Comparison of ENCODE assay signal across 8 mouse cellular contexts in the genomic region with DNA sequence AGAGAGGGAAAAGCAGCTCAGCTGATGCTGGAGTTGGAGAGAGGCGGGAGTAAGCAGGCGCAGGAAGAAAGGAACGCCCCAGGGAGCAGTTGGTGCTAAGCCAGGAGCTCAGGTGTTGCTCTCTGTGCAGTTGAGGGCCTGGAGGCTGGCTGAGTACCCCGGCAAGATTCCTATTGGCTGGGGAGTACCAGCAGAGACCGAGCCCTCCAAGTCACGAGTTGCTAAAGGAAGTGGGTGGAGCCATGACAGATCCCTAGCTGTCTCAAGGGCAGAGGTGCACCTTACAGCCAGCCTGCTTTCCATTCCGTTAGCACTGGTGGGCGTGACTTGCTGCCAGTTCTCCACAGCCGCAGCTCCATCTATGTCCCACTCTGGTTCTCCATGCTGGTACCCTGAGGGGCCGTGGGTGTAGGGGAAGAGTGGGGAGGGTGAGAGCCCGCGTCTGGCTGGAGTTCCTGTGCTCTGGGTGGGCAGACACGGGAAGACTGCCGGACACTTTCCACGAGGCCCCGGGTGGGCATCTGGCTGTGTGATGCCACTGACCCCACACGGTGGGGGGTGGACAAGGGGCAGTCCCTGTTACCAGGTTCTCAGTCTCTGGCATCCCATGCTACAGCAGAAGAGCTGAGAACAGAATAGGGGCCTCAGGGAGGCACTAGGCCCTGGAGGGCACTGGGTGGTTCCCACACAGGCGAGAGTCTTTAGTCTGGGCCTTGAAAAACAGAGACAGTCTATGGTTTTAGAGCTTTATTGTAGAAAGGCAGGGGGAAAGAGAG. TPM values are rescaled to one million over a fixed set of nuclear protein-coding genes. Genes with fewer than 3 reads are reported as not detected.
DNase-seq lines count a peak whose midpoint lies in the region; ATAC-seq lines count a peak whose summit lies in the region.

No protein-coding gene starts in this region.

- peak overlapping the region; percentile 87 for H3K27ac ChIP-seq in heart, embryonic 10.5 days
- H3K27ac ChIP-seq in embryonic facial prominence, embryonic 10.5 days (replicated peaks), result peak overlapping the region; percentile 83
- H3K27ac ChIP-seq in hindbrain, embryonic 13.5 days, result peak overlapping the region; percentile 66
- H3K27ac ChIP-seq in midbrain, embryonic 16.5 days (ENCODE audit: low read length), result peak overlapping the region; percentile 9

- peak; percentile 79 for ATAC-seq in hindbrain, embryonic 13.5 days (ENCODE audit: low FRiP score)
- ATAC-seq in midbrain, embryonic 16.5 days, result peak; percentile 85

- H3K4me3 ChIP-seq in heart, embryonic 10.5 days, result peak overlapping the region; percentile 42
- H3K4me3 ChIP-seq in embryonic facial prominence, embryonic 10.5 days, result peak overlapping the region; percentile 50
- H3K4me3 ChIP-seq in hindbrain, embryonic 13.5 days, result peak overlapping the region; percentile 3; the same call in 1 of the 2 replicates
- 0 out of 2 replicates have a peak overlapping the region, but pooled peaks have one; percentile 8 for H3K4me3 ChIP-seq in midbrain, embryonic 16.5 days (ENCODE audit: low read depth, low read length)

- 9% methylated on average over 18 of the region's 18 CpGs for WGBS in heart, embryonic 10.5 days
- WGBS in embryonic facial prominence, embryonic 10.5 days, result 9% methylated on average over 18 of the region's 18 CpGs
- WGBS in hindbrain, embryonic 13.5 days, result 4% methylated on average over 18 of the region's 18 CpGs
- 5% methylated on average over 18 of the region's 18 CpGs for WGBS in midbrain, embryonic 16.5 days

- intact Hi-C loops in heart, postnatal 36 days (cut with DNase I), result loop anchor here (10.0 kb wide), 1 partner anchor 171 kb away; no protein-coding TSS in a partner anchor

- peak; percentile 95 for DNase-seq in heart, embryonic 10.5 days (ENCODE audit: low spot score)
- no peak for DNase-seq in heart, postnatal 36 days
- peak; percentile 76 for DNase-seq in embryonic facial prominence, embryonic 10.5 days (ENCODE audit: low spot score)
- peak; percentile 82 for DNase-seq in liver
- DNase-seq in thymus, postnatal 14 days, result peak; percentile 78
- DNase-seq in urinary bladder, adult 2 months (ENCODE audit: low spot score), result no peak

- H3K36me3 ChIP-seq in heart, embryonic 10.5 days, result no peaks in the 10 kb centered on the region
- no peaks in the 10 kb centered on the region for H3K36me3 ChIP-seq in embryonic facial prominence, embryonic 10.5 days (replicated peaks)
- no peaks in the 10 kb centered on the region for H3K36me3 ChIP-seq in hindbrain, embryonic 13.5 days
- no peaks in the 10 kb centered on the region for H3K36me3 ChIP-seq in midbrain, embryonic 16.5 days (ENCODE audit: control insufficient read depth, insufficient read depth, low read length)

- peak overlapping the region; percentile 46 for H3K9ac ChIP-seq in hindbrain, embryonic 13.5 days
- peak overlapping the region; percentile 22; the same call in 1 of the 2 replicates for H3K9ac ChIP-seq in midbrain, embryonic 16.5 days (ENCODE audit: low read depth, low read length)

- 0 out of 2 replicates have a peak, but pooled peaks cover 12% of the 10 kb centered on the region for H3K27me3 ChIP-seq in heart, embryonic 10.5 days (ENCODE audit: insufficient read depth, poor library complexity, severe bottlenecking)
- H3K27me3 ChIP-seq in embryonic facial prominence, embryonic 10.5 days (replicated peaks; ENCODE audit: low read depth, poor library complexity, severe bottlenecking), result peaks cover 18% of the 10 kb centered on the region
- H3K27me3 ChIP-seq in hindbrain, embryonic 13.5 days, result 0 out of 2 replicates have a peak, but pooled peaks cover 4% of the 10 kb centered on the region
- no peaks in the 10 kb centered on the region for H3K27me3 ChIP-seq in midbrain, embryonic 16.5 days (ENCODE audit: control insufficient read depth, insufficient read depth, low read depth, low read length)

- H3K4me1 ChIP-seq in heart, embryonic 10.5 days, result peaks cover 41% of the 10 kb centered on the region
- peaks cover 36% of the 10 kb centered on the region for H3K4me1 ChIP-seq in embryonic facial prominence, embryonic 10.5 days
- H3K4me1 ChIP-seq in hindbrain, embryonic 13.5 days (replicated peaks), result peaks cover 33% of the 10 kb centered on the region
- H3K4me1 ChIP-seq in midbrain, embryonic 16.5 days (ENCODE audit: control insufficient read depth, insufficient read depth, low read length), result peaks cover 14% of the 10 kb centered on the region; the same call in 1 of the 2 replicates

- peak overlapping the region; percentile 46 for H3K4me2 ChIP-seq in hindbrain, embryonic 13.5 days
- H3K4me2 ChIP-seq in midbrain, embryonic 16.5 days (ENCODE audit: low read length), result peak overlapping the region; percentile 50

- H3K9me3 ChIP-seq in heart, embryonic 10.5 days, result no peaks in the 10 kb centered on the region
- H3K9me3 ChIP-seq in embryonic facial prominence, embryonic 10.5 days, result no peaks in the 10 kb centered on the region
- H3K9me3 ChIP-seq in hindbrain, embryonic 13.5 days, result no peaks in the 10 kb centered on the region
- H3K9me3 ChIP-seq in midbrain, embryonic 16.5 days (replicated peaks; ENCODE audit: control insufficient read depth, low read length, poor library complexity, severe bottlenecking), result no peaks in the 10 kb centered on the region

RNA-seq across cellular contexts. Expression of a gene that starts 6.9 kb away (rescaled TPM):
- polyA plus RNA-seq in heart, embryonic 10.5 days (2016; fragmentation: Nextera tagmentation; extraction: Ambion mirVana), result 0.12 and 0.26 TPM in 2 replicates
- under 1 TPM in 1 of 2 experiments, not detected in 1; 0.19 TPM for total RNA-seq in heart, postnatal 36 days (2021)
- polyA plus RNA-seq in embryonic facial prominence, embryonic 10.5 days (2016; fragmentation: Nextera tagmentation; extraction: Ambion mirVana), result 0.10 TPM in 1 of 2 replicates, not detected in the other
- 0.75 and 1.3 TPM in 2 replicates for polyA plus RNA-seq in hindbrain, embryonic 13.5 days (2015; fragmentation: Nextera tagmentation; extraction: Ambion mirVana)
- 1.3 and 2.0 TPM in 2 replicates for polyA plus RNA-seq in midbrain, embryonic 16.5 days (2015; fragmentation: Nextera tagmentation; extraction: Ambion mirVana)
- polyA plus RNA-seq in urinary bladder, adult 2 months (2012; rRNA removed), result 0.22 and 0.23 TPM in 2 replicates

RNA-seq across cellular contexts. Expression of a gene that starts 7.6 kb away (rescaled TPM):
- 0.39 and 0.73 TPM in 2 replicates for polyA plus RNA-seq in heart, embryonic 10.5 days (2016; fragmentation: Nextera tagmentation; extraction: Ambion mirVana)
- total RNA-seq in heart, postnatal 36 days (2021), result 1 to 10 TPM in 1 of 2 experiments, under 1 TPM in 1; 0.73 to 1.4 TPM
- polyA plus RNA-seq in embryonic facial prominence, embryonic 10.5 days (2016; fragmentation: Nextera tagmentation; extraction: Ambion mirVana), result 0.21 and 0.24 TPM in 2 replicates
- polyA plus RNA-seq in hindbrain, embryonic 13.5 days (2015; fragmentation: Nextera tagmentation; extraction: Ambion mirVana), result 1.9 and 2.1 TPM in 2 replicates
- 3.0 and 3.5 TPM in 2 replicates for polyA plus RNA-seq in midbrain, embryonic 16.5 days (2015; fragmentation: Nextera tagmentation; extraction: Ambion mirVana)
- polyA plus RNA-seq in urinary bladder, adult 2 months (2012; rRNA removed), result 4.4 and 5.5 TPM in 2 replicates

RNA-seq across cellular contexts. Expression of a gene that starts 23.2 kb away (rescaled TPM):
- polyA plus RNA-seq in heart, embryonic 10.5 days (2016; fragmentation: Nextera tagmentation; extraction: Ambion mirVana), result 40.8 and 48.4 TPM in 2 replicates
- total RNA-seq in heart, postnatal 36 days (2021), result 10 to 100 TPM; 14.7 to 14.8 TPM
- 49.4 and 52.2 TPM in 2 replicates for polyA plus RNA-seq in embryonic facial prominence, embryonic 10.5 days (2016; fragmentation: Nextera tagmentation; extraction: Ambion mirVana)
- 68.2 and 69.0 TPM in 2 replicates for polyA plus RNA-seq in hindbrain, embryonic 13.5 days (2015; fragmentation: Nextera tagmentation; extraction: Ambion mirVana)
- 60.7 and 62.7 TPM in 2 replicates for polyA plus RNA-seq in midbrain, embryonic 16.5 days (2015; fragmentation: Nextera tagmentation; extraction: Ambion mirVana)
- polyA plus RNA-seq in urinary bladder, adult 2 months (2012; rRNA removed), result 52.6 and 59.0 TPM in 2 replicates

RNA-seq across cellular contexts. Expression of a gene that starts 28.9 kb away (rescaled TPM):
- polyA plus RNA-seq in heart, embryonic 10.5 days (2016; fragmentation: Nextera tagmentation; extraction: Ambion mirVana), result 3.3 and 8.5 TPM in 2 replicates
- 1 to 10 TPM; 1.6 to 1.7 TPM for total RNA-seq in heart, postnatal 36 days (2021)
- polyA plus RNA-seq in embryonic facial prominence, embryonic 10.5 days (2016; fragmentation: Nextera tagmentation; extraction: Ambion mirVana), result 1.5 and 1.6 TPM in 2 replicates
- polyA plus RNA-seq in hindbrain, embryonic 13.5 days (2015; fragmentation: Nextera tagmentation; extraction: Ambion mirVana), result 20.2 and 21.0 TPM in 2 replicates
- 43.7 and 49.5 TPM in 2 replicates for polyA plus RNA-seq in midbrain, embryonic 16.5 days (2015; fragmentation: Nextera tagmentation; extraction: Ambion mirVana)
- polyA plus RNA-seq in urinary bladder, adult 2 months (2012; rRNA removed), result 12.4 and 17.0 TPM in 2 replicates

RNA-seq across cellular contexts. Expression of a gene that starts 45.6 kb away (rescaled TPM):
- polyA plus RNA-seq in heart, embryonic 10.5 days (2016; fragmentation: Nextera tagmentation; extraction: Ambion mirVana), result 60.0 and 69.8 TPM in 2 replicates
- 10 to 100 TPM; 35.4 to 38.3 TPM for total RNA-seq in heart, postnatal 36 days (2021)
- 84.2 and 87.5 TPM in 2 replicates for polyA plus RNA-seq in embryonic facial prominence, embryonic 10.5 days (2016; fragmentation: Nextera tagmentation; extraction: Ambion mirVana)
- polyA plus RNA-seq in hindbrain, embryonic 13.5 days (2015; fragmentation: Nextera tagmentation; extraction: Ambion mirVana), result 133 TPM in 2 replicates
- polyA plus RNA-seq in midbrain, embryonic 16.5 days (2015; fragmentation: Nextera tagmentation; extraction: Ambion mirVana), result 145 and 151 TPM in 2 replicates
- polyA plus RNA-seq in urinary bladder, adult 2 months (2012; rRNA removed), result 105 and 123 TPM in 2 replicates

Comparison
In these comparisons a context has a peak if more than half of its experiments do, and no peak if none do; other contexts are left out.
1. DNase-seq: peak in heart, embryonic 10.5 days (single experiment), embryonic facial prominence, embryonic 10.5 days (single experiment), liver (single experiment) and thymus, postnatal 14 days (single experiment); none in heart, postnatal 36 days (0 of 2) and urinary bladder, adult 2 months (single experiment).
2. H3K27ac ChIP-seq: peak in every context shown above with its lines; median percentile 87 in heart, embryonic 10.5 days; 83 in embryonic facial prominence, embryonic 10.5 days; 66 in hindbrain, embryonic 13.5 days; 9 in midbrain, embryonic 16.5 days.
3. Peak in every context shown above with its lines, with median percentiles within 50 percentile points of each other: H3K4me3 ChIP-seq.